Mouse (Mus musculus): Measurements from ENCODE around the gene Evx1. TPM values are rescaled to one million over a fixed set of nuclear protein-coding genes. Genes with fewer than 3 reads are reported as not detected.

Evx1 gene
- 1.1 TPM for total RNA-seq (2023)

DNA sequence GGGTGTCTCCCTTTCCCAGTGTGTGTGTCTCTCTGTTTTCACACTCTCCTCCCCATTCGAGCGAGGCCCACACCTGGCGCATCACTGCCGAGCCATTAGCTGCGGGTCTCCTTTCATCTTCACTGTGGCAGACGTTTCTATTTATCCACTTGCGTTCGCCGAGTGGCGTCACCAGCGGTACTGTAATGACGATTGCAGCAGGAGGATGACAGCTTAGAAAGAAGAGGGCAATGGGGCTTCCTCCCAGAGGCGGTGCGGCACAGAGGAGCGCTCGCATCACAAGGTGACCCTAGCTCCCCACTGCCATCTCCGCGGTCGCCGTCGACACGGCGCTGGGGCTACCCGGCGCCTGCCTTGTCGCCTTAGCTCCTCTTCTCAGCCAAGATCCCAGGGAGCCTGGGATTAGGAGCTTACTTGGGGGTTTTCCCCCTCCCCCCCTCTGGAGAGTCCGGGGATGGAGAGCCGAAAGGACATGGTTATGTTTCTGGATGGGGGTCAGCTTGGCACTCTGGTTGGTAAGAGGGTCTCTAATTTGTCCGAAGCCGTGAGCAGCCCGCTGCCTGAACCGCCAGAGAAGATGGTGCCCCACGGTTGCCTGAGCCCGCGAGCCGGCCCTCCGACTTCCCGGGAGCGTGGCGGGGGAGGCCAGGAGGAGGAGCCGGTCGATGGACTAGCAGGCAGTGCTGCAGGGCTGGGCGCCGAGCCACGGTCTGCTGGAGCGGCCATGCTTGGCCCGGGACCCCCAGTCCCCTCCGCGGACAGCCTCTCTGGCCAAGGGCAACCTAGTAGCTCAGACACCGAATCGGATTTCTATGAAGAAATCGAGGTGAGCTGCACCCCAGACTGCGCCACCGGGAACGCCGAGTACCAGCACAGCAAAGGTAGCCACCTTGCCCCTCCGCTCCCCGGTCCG, at the start of gene Evx1:
Gene Evx1, plus strand, starts transcription at position 108 of the 913 bp plus-strand sequence.

Other genes with a start within 250 kb of the Evx1 start
- not detected for gene Hoxa1, start 155.2 kb upstream of the Evx1 start, total RNA-seq (2023)
- gene Hoxa2, start 148.7 kb upstream of the Evx1 start, total RNA-seq (2023) = not detected
- not detected for gene 5730596B20Rik, start 136.0 kb upstream of the Evx1 start, total RNA-seq (2023)
- gene Hoxa4, start 121.7 kb upstream of the Evx1 start, total RNA-seq (2023) = 0.59 TPM
- 0.30 TPM for gene Hoxa5, start 108.9 kb upstream of the Evx1 start, total RNA-seq (2023)
- gene Hoxa6, start 104.8 kb upstream of the Evx1 start, total RNA-seq (2023) = not detected
- gene Hoxa3, start 100.2 kb upstream of the Evx1 start, total RNA-seq (2023) = not detected
- not detected for gene Gm28308, start 100.2 kb upstream of the Evx1 start, total RNA-seq (2023)
- not detected for gene Hoxa7, start 91.6 kb upstream of the Evx1 start, total RNA-seq (2023)
- gene Hoxa9, start 82.4 kb upstream of the Evx1 start, total RNA-seq (2023) = not detected
- 0.21 TPM for gene Hoxa10, start 72.6 kb upstream of the Evx1 start, total RNA-seq (2023)
- not detected for gene Hoxa11, start 67.7 kb upstream of the Evx1 start, total RNA-seq (2023)
- not detected for gene Hoxa13, start 52.6 kb upstream of the Evx1 start, total RNA-seq (2023)